Mouse (Mus musculus): ENCODE measurements around the gene Nudt4. TPM values are rescaled to one million over a fixed set of nuclear protein-coding genes. Genes with fewer than 3 reads are reported as not detected.

The Nudt4 gene
- polyA plus RNA-seq, 1 experiment from 2014 or later, result 91.2 TPM

GRCm38 (mm10) chr10:95513768-95514556 is 50.0 kb downstream of the Nudt4 start:
- H3K9me3 ChIP-seq (ENCODE audit: low read depth, low read length), result no peaks in the 10 kb centered on the region
- peak overlapping the region; percentile 62 for H3K9ac ChIP-seq
- H3K4me3 ChIP-seq (ENCODE audit: low read depth, low read length), result peak overlapping the region; percentile 99
- H3K36me3 ChIP-seq (ENCODE audit: insufficient read depth), result peaks cover 3% of the 10 kb centered on the region; the same call in 1 of the 2 replicates
- no peak for DNase-seq
- H3K27me3 ChIP-seq (ENCODE audit: insufficient read depth, low read length), result no peaks in the 10 kb centered on the region
- peak; percentile 9 for ATAC-seq (ENCODE audit: insufficient read depth)
- no peaks in the 10 kb centered on the region for H3K4me1 ChIP-seq (ENCODE audit: insufficient read depth)
- 32% methylated on average over 15 of the region's 15 CpGs for WGBS
- TF ChIP-seq CTCF (IDR thresholded peaks at IDR 0.05; ENCODE audit: low read depth), result no peak
- H3K27ac ChIP-seq (ENCODE audit: low read depth), result peak overlapping the region; percentile 98
- peak overlapping the region; percentile 76 for H3K4me2 ChIP-seq

- ATAC-seq (ENCODE audit: insufficient read depth) (no peak), DNase-seq (no peak)
- no peaks in the 10 kb centered on the region for H3K27me3 ChIP-seq (ENCODE audit: insufficient read depth, low read length)
- 0 out of 2 replicates have a peak, but pooled peaks cover 3% of the 10 kb centered on the region for H3K36me3 ChIP-seq (ENCODE audit: insufficient read depth)
- TF ChIP-seq CTCF (IDR thresholded peaks at IDR 0.05; ENCODE audit: low read depth), result no peak
- no peaks in the 10 kb centered on the region for H3K4me1 ChIP-seq (ENCODE audit: insufficient read depth)
- no peak overlapping the region for H3K4me2 ChIP-seq
- H3K9me3 ChIP-seq (ENCODE audit: low read depth, low read length), result no peaks in the 10 kb centered on the region
- no peak overlapping the region for H3K27ac ChIP-seq (ENCODE audit: low read depth)
- WGBS, result 85% methylated on average over 8 of the region's 8 CpGs
- H3K9ac ChIP-seq, result no peak overlapping the region
- H3K4me3 ChIP-seq (ENCODE audit: low read depth, low read length), result no peak overlapping the region
Measured at GRCm38 (mm10) chr10:95512635-95513034, 51.3 kb downstream of the Nudt4 start.

GRCm38 (mm10) chr10:95509263-95509662 is 54.7 kb downstream of the Nudt4 start:
- H3K9ac ChIP-seq, result no peak overlapping the region
- no peak overlapping the region for H3K4me2 ChIP-seq
- no peaks in the 10 kb centered on the region for H3K4me1 ChIP-seq (ENCODE audit: insufficient read depth)
- no peak overlapping the region for H3K4me3 ChIP-seq (ENCODE audit: low read depth, low read length)
- ATAC-seq (ENCODE audit: insufficient read depth) (no peak), DNase-seq (no peak)
- no peaks in the 10 kb centered on the region for H3K36me3 ChIP-seq (ENCODE audit: insufficient read depth)
- no peak for TF ChIP-seq CTCF (IDR thresholded peaks at IDR 0.05; ENCODE audit: low read depth)
- H3K9me3 ChIP-seq (ENCODE audit: low read depth, low read length), result no peaks in the 10 kb centered on the region
- 65% methylated on average over 3 of the region's 3 CpGs for WGBS
- no peak overlapping the region for H3K27ac ChIP-seq (ENCODE audit: low read depth)
- H3K27me3 ChIP-seq (ENCODE audit: insufficient read depth, low read length), result no peaks in the 10 kb centered on the region

- 74% methylated on average over 6 of the region's 6 CpGs for WGBS
- Histone ChIP-seq H3K27ac (ENCODE audit: low read depth) (no peak overlapping the region), H3K9ac (no peak overlapping the region), H3K9me3 (ENCODE audit: low read depth, low read length) (no peaks in the 10 kb centered on the region), H3K4me3 (ENCODE audit: low read depth, low read length) (no peak overlapping the region), H3K36me3 (ENCODE audit: insufficient read depth) (no peaks in the 10 kb centered on the region), H3K27me3 (ENCODE audit: insufficient read depth, low read length) (no peaks in the 10 kb centered on the region), H3K4me1 (ENCODE audit: insufficient read depth) (no peaks in the 10 kb centered on the region), H3K4me2 (no peak overlapping the region)
- no peak for ATAC-seq (ENCODE audit: insufficient read depth)
- TF ChIP-seq CTCF (IDR thresholded peaks at IDR 0.05; ENCODE audit: low read depth), result no peak
- DNase-seq, result no peak
Measured at GRCm38 (mm10) chr10:95508793-95509192, 55.2 kb downstream of the Nudt4 start.

- Histone ChIP-seq H3K36me3 (ENCODE audit: insufficient read depth) (no peaks in the 10 kb centered on the region), H3K27me3 (ENCODE audit: insufficient read depth, low read length) (no peaks in the 10 kb centered on the region), H3K27ac (ENCODE audit: low read depth) (no peak overlapping the region), H3K4me3 (ENCODE audit: low read depth, low read length) (no peak overlapping the region), H3K9ac (no peak overlapping the region), H3K4me1 (ENCODE audit: insufficient read depth) (no peaks in the 10 kb centered on the region), H3K9me3 (ENCODE audit: low read depth, low read length) (no peaks in the 10 kb centered on the region), H3K4me2 (no peak overlapping the region)
- DNase-seq (no peak), ATAC-seq (ENCODE audit: insufficient read depth) (no peak; the same call in 1 of the 2 replicates)
- whole genome bisulfite sequencing, result 83% methylated on average over 8 of the region's 8 CpGs
- no peak for TF ChIP-seq CTCF (IDR thresholded peaks at IDR 0.05; ENCODE audit: low read depth)
Measured at GRCm38 (mm10) chr10:95508126-95508525, 55.8 kb downstream of the Nudt4 start.

GRCm38 (mm10) chr10:95504341-95504740 is 59.6 kb downstream of the Nudt4 start:
- no peak for TF ChIP-seq CTCF (IDR thresholded peaks at IDR 0.05; ENCODE audit: low read depth)
- Histone ChIP-seq H3K9me3 (ENCODE audit: low read depth, low read length) (no peaks in the 10 kb centered on the region), H3K36me3 (ENCODE audit: insufficient read depth) (no peaks in the 10 kb centered on the region), H3K4me3 (ENCODE audit: low read depth, low read length) (no peak overlapping the region), H3K9ac (no peak overlapping the region), H3K27me3 (ENCODE audit: insufficient read depth, low read length) (no peaks in the 10 kb centered on the region), H3K4me2 (no peak overlapping the region), H3K4me1 (ENCODE audit: insufficient read depth) (peaks cover 2% of the 10 kb centered on the region; the same call in 1 of the 2 replicates), H3K27ac (ENCODE audit: low read depth) (no peak overlapping the region)
- ATAC-seq (ENCODE audit: insufficient read depth), result no peak
- DNase-seq, result peak; percentile 22
- 19% methylated on average over 1 of the region's 1 CpGs for WGBS

GRCm38 (mm10) chr10:95503443-95504235 is 60.3 kb downstream of the Nudt4 start:
- Histone ChIP-seq H3K4me3 (ENCODE audit: low read depth, low read length) (no peak overlapping the region), H3K9ac (no peak overlapping the region), H3K36me3 (ENCODE audit: insufficient read depth) (no peaks in the 10 kb centered on the region), H3K4me1 (ENCODE audit: insufficient read depth) (peaks cover 2% of the 10 kb centered on the region; the same call in 1 of the 2 replicates), H3K9me3 (ENCODE audit: low read depth, low read length) (no peaks in the 10 kb centered on the region), H3K27ac (ENCODE audit: low read depth) (no peak overlapping the region), H3K27me3 (ENCODE audit: insufficient read depth, low read length) (no peaks in the 10 kb centered on the region), H3K4me2 (no peak overlapping the region)
- DNase-seq (no peak), ATAC-seq (ENCODE audit: insufficient read depth) (no peak)
- no peak for TF ChIP-seq CTCF (IDR thresholded peaks at IDR 0.05; ENCODE audit: low read depth)
- WGBS, result 79% methylated on average over 14 of the region's 14 CpGs
